Mouse (Mus musculus) embryonic stem cell, embryonic (primary cell): ENCODE measurements around the gene Plxna1.

Source experiments
- CTCF ChIA-PET, 4 experiments: fragments of 300-600 bp in 2 of 4; fragments of 350-600 bp in 2 of 4; sonication (Branson Sonifier 250); formaldehyde crosslinking; loops; one replicate each; lab custom pipeline; 2022; ENCODE audit warnings: inconsistent platforms in 2 of 4; lab: Charles Lee
- POLR2A ChIA-PET, 4 experiments: fragments of 300-600 bp in 2 of 4; fragments of 350-600 bp in 2 of 4; sonication (Branson Sonifier 250); formaldehyde crosslinking; loops; one replicate each; lab custom pipeline; 2022; ENCODE audit warnings: antibody characterized with exemption in 4 of 4, inconsistent platforms in 1 of 4; lab: Charles Lee

The Plxna1 gene

DNA sequence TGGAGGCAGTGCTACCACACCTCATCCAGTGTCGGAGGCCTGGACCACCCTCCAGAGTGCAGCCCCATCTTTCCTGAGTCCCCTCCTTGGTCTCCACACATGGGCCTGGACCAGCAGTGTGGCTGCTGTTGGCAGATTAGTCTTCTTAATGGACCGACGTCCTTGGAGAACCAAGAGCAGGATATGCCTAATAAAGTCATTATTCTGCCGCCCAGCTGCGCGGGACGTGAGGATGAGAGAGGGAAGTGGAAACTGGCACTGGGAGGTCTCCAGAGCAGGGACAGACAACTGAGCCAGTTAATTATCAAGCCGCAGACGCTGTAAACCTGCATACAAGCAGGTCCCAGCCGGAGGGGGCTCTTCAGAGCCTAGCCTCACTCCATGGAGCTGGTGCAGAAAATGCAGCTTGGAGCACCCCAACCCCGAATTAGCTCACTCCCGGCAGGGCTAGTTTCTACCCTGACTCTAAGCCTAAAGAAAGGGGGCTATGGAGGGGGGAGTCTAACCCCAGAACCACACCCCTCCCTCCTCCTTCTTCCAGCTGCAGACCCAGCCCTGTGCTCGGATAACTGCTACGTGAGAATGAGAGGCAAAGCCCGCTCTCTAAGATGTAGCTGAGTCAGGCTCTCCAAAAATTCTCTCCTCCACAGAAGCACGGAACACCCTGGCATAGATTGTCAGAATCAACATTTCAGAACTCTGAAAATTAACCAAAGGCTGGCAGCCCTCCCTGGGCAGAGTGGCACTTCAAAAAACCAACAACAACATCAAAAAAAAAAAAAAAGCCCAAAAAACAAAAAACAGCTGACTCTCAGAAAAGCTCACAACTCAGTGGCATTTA is 80.7 kb downstream of the Plxna1 start:
- CTCF ChIA-PET: interaction anchor here in 2 of 4 experiments (0.6 to 0.8 kb wide), 4 partner anchors 63 to 149 kb away, joined by 3 to 9 read pairs (median 3); no protein-coding TSS in a partner anchor
- POLR2A ChIA-PET: interaction anchor here in 3 of 4 experiments (0.5 to 1.4 kb wide), 12 partner anchors 9 to 780 kb away, joined by 3 to 10 read pairs (median 4); partner anchors contain the start of genes Abtb1 (in 1 of the 3) and Plxna1 (in 1 of the 3)

DNA sequence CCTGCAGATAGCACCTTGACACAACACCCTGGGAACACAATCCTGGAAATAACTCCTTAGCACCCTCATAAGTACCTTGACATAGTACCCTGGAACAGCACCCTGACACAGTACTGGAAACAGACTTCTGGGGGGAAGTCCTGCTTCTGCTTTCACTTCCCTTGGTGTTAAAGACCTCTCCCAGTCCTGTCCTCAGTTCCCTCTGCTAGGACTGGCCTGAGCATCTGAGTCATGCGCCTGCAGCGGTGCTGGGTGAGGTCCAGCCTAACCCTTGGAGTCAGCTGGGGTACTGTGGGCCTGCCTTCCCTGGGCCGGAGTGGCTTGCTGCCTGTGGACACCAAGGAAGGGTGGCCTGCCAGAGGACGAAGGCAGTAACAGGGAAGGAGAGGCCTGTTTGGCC is 81.9 kb downstream of the Plxna1 start:
- POLR2A ChIA-PET: interaction anchor here in 1 of 4 experiments (1.4 kb wide), 1 partner anchor 9 kb away, joined by 3 read pairs; no protein-coding TSS in a partner anchor
- CTCF ChIA-PET: interaction anchor here in 1 of 4 experiments (0.7 kb wide), 1 partner anchor 65 kb away, joined by 3 read pairs; no protein-coding TSS in a partner anchor

- CTCF ChIA-PET: no interaction called here
- POLR2A ChIA-PET: interaction anchor here in 1 of 4 experiments (0.8 to 1.4 kb wide), 3 partner anchors 9 to 13 kb away, joined by 3 to 4 read pairs (median 3); no protein-coding TSS in a partner anchor
Measured at GRCm38 (mm10) chr6:89271731-89272475, 90.5 kb downstream of the Plxna1 start.

- ChIA-PET POLR2A (no interaction called here), CTCF (no interaction called here)
Measured at GRCm38 (mm10) chr6:89267181-89267580, 95.2 kb downstream of the Plxna1 start.
